Mouse (Mus musculus) thymus, postnatal 10 days (tissue): Measurements from ENCODE around the gene Rgs3.

Experiments
- DNase-seq, 2 experiments: peaks; one replicate each; pipeline ENCODE4 v3.0.0; 2021; ENCODE audit warnings: low spot score in 2 of 2

Rgs3 gene

GRCm38 (mm10) chr4:62742885-62743760, 183.5 kb downstream of the Rgs3 start:
- no peak for DNase-seq

GRCm38 (mm10) chr4:62744534-62744956, 184.9 kb downstream of the Rgs3 start:
- DNase-seq, result no peak

GRCm38 (mm10) chr4:62744985-62745638, 185.5 kb downstream of the Rgs3 start:
- no peak for DNase-seq
